Mouse (Mus musculus): Measurements from ENCODE around the gene Wnt2.

Gene Wnt2

GRCm38 (mm10) chr6:18029746-18030656, at the start of gene Wnt2:
TSS of gene Wnt2 (minus strand) at chr6:18030585.
- ATAC-seq (ENCODE audit: insufficient number of reproducible peaks, low FRiP score, low TSS enrichment) = no peak

DNA sequence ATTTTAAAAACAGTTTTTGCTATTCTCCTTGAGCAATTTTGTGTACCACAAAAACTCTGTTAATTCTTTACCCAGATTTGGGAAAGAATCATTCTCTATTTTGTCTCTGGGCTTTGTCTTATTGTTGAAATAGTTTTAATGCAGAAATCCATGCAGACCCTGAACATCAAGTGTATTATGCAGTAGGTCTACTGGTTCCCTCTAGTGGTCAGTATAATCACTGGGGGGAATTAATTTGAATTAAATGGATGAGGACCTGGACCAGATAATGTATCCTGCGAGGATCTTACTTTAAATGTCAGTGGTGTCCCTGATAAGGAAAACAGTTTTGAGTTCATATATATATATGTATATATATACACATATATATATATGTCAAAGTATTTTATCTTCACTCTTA, 48.2 kb upstream of the Wnt2 start:
- ATAC-seq (ENCODE audit: insufficient number of reproducible peaks, low FRiP score, low TSS enrichment) = no peak

GRCm38 (mm10) chr6:18076986-18077385, 46.6 kb upstream of the Wnt2 start:
- no peak for ATAC-seq (ENCODE audit: insufficient number of reproducible peaks, low FRiP score, low TSS enrichment)

GRCm38 (mm10) chr6:18076577-18076976, 46.2 kb upstream of the Wnt2 start:
- no peak for ATAC-seq (ENCODE audit: insufficient number of reproducible peaks, low FRiP score, low TSS enrichment)

DNA sequence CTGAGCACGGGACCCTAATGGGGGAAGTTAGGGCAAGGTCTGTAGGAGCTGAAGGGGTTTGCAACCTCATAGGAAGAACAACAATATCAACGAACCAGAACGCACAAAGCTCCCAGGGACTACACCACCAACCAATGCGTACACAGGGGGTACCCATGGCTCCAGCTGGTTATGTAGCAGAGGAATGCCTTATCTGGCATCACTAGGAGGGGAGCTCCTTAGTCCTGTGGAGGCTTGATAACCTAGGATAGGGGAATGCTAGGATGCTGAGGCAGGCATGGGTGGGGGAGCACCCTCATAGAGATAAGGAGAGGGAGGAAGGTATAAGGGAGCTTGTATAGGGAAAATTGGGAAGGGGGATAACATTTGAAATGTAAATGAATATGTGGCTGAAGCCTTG, 27.5 kb upstream of the Wnt2 start:
- ATAC-seq (ENCODE audit: insufficient number of reproducible peaks, low FRiP score, low TSS enrichment) = no peak

GRCm38 (mm10) chr6:18051702-18052101, 21.3 kb upstream of the Wnt2 start:
- no peak for ATAC-seq (ENCODE audit: insufficient number of reproducible peaks, low FRiP score, low TSS enrichment)

- no peak for ATAC-seq (ENCODE audit: insufficient number of reproducible peaks, low FRiP score, low TSS enrichment)
Measured at GRCm38 (mm10) chr6:18044299-18044698, 13.9 kb upstream of the Wnt2 start.

- ATAC-seq (ENCODE audit: insufficient number of reproducible peaks, low FRiP score, low TSS enrichment) = no peak
Measured at GRCm38 (mm10) chr6:18043172-18043571, 12.8 kb upstream of the Wnt2 start.

GRCm38 (mm10) chr6:18032271-18032670, 1.9 kb upstream of the Wnt2 start:
- ATAC-seq (ENCODE audit: insufficient number of reproducible peaks, low FRiP score, low TSS enrichment) = no peak

- ATAC-seq (ENCODE audit: insufficient number of reproducible peaks, low FRiP score, low TSS enrichment) = no peak
Measured at GRCm38 (mm10) chr6:18031509-18032010, 1.2 kb upstream of the Wnt2 start.

DNA sequence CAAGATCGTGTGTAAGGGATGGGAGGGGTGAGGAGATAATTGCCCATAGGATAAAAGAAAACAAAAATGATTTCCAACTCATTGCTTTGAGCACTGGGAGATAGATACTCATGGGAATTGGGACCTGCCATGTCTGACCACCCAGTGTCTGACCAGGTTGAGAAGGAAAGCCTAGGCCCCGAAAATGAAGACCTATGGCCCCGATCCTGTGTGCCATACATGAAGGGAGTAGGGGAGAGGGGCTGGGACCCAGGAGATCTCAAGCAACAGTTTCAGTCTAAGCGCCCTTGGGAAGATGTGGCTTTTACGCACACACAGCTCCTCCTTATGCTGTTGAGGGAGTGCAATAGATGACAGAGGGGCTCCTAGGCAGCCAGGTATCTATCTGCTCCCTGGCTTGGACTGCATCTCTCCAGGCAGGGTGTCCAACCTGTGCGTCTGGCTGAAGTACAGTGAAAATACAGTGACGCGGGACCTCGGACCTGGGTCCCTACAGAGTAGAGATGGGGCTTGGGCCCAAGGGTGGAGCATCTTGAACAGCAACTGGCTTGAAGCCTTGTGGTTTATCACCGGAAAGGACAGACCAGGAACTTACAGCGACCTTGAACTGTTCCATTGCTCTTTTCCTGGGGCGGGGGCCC, 603 bp upstream of the Wnt2 start:
- ATAC-seq (ENCODE audit: insufficient number of reproducible peaks, low FRiP score, low TSS enrichment) = no peak

DNA sequence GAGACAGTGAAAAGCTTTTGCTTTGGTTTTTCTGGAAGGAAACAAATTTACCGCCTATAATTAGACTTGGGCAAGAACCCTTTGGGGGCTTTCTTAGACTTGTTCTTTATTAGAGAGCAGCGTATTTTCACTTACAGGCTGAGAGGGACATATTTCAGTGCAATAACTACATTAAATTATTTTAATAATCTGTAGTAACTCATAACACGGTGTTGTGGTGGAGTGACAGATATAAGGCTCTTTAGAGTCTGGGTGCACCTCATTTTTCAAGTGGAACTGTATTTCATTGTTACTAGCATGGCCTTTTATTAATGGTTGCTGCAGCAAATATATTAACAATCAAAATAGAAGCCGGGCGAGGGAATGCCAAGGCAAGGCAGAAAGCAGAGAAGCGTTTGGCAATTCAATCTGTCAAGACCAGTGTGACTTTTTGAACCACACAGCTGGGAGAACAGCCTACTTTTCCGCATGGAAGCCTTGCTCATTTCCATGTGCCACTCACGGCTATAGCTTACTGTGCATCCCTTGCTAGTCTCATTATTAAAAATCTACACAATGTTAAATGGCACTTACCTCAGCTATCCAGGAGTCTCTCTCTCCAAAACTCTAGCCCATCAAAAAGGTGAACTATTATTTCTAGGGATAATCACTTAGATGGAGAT, 6.1 kb downstream of the Wnt2 start:
- ATAC-seq (ENCODE audit: insufficient number of reproducible peaks, low FRiP score, low TSS enrichment) = no peak

GRCm38 (mm10) chr6:18013346-18013745, 17.0 kb downstream of the Wnt2 start:
- no peak for ATAC-seq (ENCODE audit: insufficient number of reproducible peaks, low FRiP score, low TSS enrichment)

GRCm38 (mm10) chr6:18007356-18007755, 23.0 kb downstream of the Wnt2 start:
- ATAC-seq (ENCODE audit: insufficient number of reproducible peaks, low FRiP score, low TSS enrichment) = no peak

- ATAC-seq (ENCODE audit: insufficient number of reproducible peaks, low FRiP score, low TSS enrichment) = no peak
Measured at GRCm38 (mm10) chr6:18002065-18002464, 28.3 kb downstream of the Wnt2 start.

- no peak for ATAC-seq (ENCODE audit: insufficient number of reproducible peaks, low FRiP score, low TSS enrichment)
Measured at GRCm38 (mm10) chr6:17998497-17998896, 31.9 kb downstream of the Wnt2 start.

GRCm38 (mm10) chr6:17994956-17995790, 35.2 kb downstream of the Wnt2 start:
- no peak for ATAC-seq (ENCODE audit: insufficient number of reproducible peaks, low FRiP score, low TSS enrichment)

- ATAC-seq (ENCODE audit: insufficient number of reproducible peaks, low FRiP score, low TSS enrichment) = no peak
Measured at GRCm38 (mm10) chr6:17991625-17992024, 38.8 kb downstream of the Wnt2 start.

GRCm38 (mm10) chr6:17990173-17991028, 40.0 kb downstream of the Wnt2 start:
- ATAC-seq (ENCODE audit: insufficient number of reproducible peaks, low FRiP score, low TSS enrichment) = no peak

All from cerebellum, adult (tissue).